Mouse (Mus musculus): Measurements from ENCODE around the gene Dguok. TPM values are rescaled to one million over a fixed set of nuclear protein-coding genes. Genes with fewer than 3 reads are reported as not detected.

The Dguok gene
- polyA plus RNA-seq, 1 experiment from 2014 or later: 48.2 TPM

- H3K4me2 ChIP-seq: peak overlapping the region; percentile 84
- H3K4me1 ChIP-seq (replicated peaks): peaks cover 83% of the 10 kb centered on the region
- H3K27ac ChIP-seq: peak overlapping the region; percentile 87
- ATAC-seq (replicated peaks; ENCODE audit: insufficient number of reproducible peaks, insufficient read depth, low FRiP score, low read depth): no peak
- H3K9ac ChIP-seq: peak overlapping the region; percentile 68; the same call in 1 of the 2 replicates
- no peaks in the 10 kb centered on the region for H3K9me3 ChIP-seq (replicated peaks)
- WGBS: 33% methylated on average over 3 of the region's 3 CpGs
- H3K36me3 ChIP-seq: no peaks in the 10 kb centered on the region
- H3K27me3 ChIP-seq: no peaks in the 10 kb centered on the region
- peak overlapping the region; percentile 73 for H3K4me3 ChIP-seq
These were observed 66.6 kb downstream of the Dguok start for GRCm38 (mm10) chr6:83440197-83440509.

- Histone ChIP-seq H3K36me3 (no peaks in the 10 kb centered on the region), H3K27me3 (no peaks in the 10 kb centered on the region), H3K4me1 (replicated peaks) (peaks cover 83% of the 10 kb centered on the region), H3K4me3 (peak overlapping the region; percentile 73), H3K27ac (peak overlapping the region; percentile 87; the same call in 1 of the 2 replicates), H3K9me3 (replicated peaks) (no peaks in the 10 kb centered on the region), H3K4me2 (peak overlapping the region; percentile 84), H3K9ac (peak overlapping the region; percentile 68; the same call in 1 of the 2 replicates)
- no peak for ATAC-seq (replicated peaks; ENCODE audit: insufficient number of reproducible peaks, insufficient read depth, low FRiP score, low read depth)
- 62% methylated on average over 5 of the region's 5 CpGs for WGBS
These were observed 67.0 kb downstream of the Dguok start for GRCm38 (mm10) chr6:83439781-83440180.

- Histone ChIP-seq H3K4me3 (peak overlapping the region; percentile 73), H3K27ac (no peak overlapping the region), H3K27me3 (no peaks in the 10 kb centered on the region), H3K36me3 (no peaks in the 10 kb centered on the region), H3K4me2 (peak overlapping the region; percentile 84; the same call in 1 of the 2 replicates), H3K4me1 (replicated peaks) (peaks cover 80% of the 10 kb centered on the region), H3K9ac (no peak overlapping the region), H3K9me3 (replicated peaks) (no peaks in the 10 kb centered on the region)
- WGBS: 80% methylated on average over 13 of the region's 13 CpGs
- ATAC-seq (replicated peaks; ENCODE audit: insufficient number of reproducible peaks, insufficient read depth, low FRiP score, low read depth): no peak
These were observed 67.5 kb downstream of the Dguok start for GRCm38 (mm10) chr6:83439119-83439767.

DNA sequence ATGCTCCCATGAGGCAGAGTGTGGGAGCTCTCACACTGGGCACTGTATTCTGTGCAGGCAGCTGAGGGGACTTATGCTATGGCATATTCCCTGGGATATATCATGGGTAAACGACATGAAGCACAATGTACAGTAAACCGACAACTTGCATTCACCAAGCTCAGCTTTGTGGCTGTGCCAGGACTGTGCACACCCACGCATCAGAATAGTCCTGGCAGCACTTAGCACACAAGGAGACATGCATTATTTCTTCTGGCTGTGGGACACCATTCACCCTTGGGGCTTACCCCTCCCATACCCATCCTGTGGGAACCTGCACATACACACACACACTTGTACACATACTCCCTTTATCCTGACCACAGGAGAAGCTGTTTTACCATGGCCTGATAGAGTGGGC, 68.2 kb downstream of the Dguok start:
- Histone ChIP-seq H3K36me3 (no peaks in the 10 kb centered on the region), H3K4me1 (replicated peaks) (peaks cover 80% of the 10 kb centered on the region), H3K4me2 (no peak overlapping the region), H3K9me3 (replicated peaks) (no peaks in the 10 kb centered on the region), H3K9ac (no peak overlapping the region), H3K27ac (no peak overlapping the region), H3K27me3 (no peaks in the 10 kb centered on the region), H3K4me3 (no peak overlapping the region)
- 73% methylated on average over 3 of the region's 3 CpGs for WGBS
- ATAC-seq (replicated peaks; ENCODE audit: insufficient number of reproducible peaks, insufficient read depth, low FRiP score, low read depth): no peak

DNA sequence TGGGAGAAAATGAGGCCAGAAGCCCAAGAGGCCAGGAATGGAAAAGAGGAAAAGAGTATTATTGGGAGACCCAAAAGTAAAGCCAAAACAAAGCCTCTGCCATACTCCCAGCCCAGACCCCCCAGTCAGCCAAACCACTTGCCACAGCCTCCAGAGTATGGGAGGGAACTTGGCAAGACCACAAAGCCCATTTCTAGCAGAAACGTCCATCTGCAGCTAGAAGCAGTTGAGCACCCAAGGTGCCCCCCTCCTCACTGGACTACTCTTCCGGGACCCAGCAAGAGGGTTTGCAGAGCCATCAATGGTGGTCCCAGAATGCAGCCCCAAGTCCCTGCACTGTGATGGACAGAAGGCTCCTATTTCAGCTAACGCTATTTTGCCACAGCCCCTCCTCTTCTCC, 69.0 kb downstream of the Dguok start:
- peaks cover 73% of the 10 kb centered on the region for H3K4me1 ChIP-seq (replicated peaks)
- H3K36me3 ChIP-seq: no peaks in the 10 kb centered on the region
- no peak overlapping the region for H3K4me3 ChIP-seq
- no peak for ATAC-seq (replicated peaks; ENCODE audit: insufficient number of reproducible peaks, insufficient read depth, low FRiP score, low read depth)
- no peak overlapping the region for H3K27ac ChIP-seq
- H3K4me2 ChIP-seq: no peak overlapping the region
- no peaks in the 10 kb centered on the region for H3K27me3 ChIP-seq
- H3K9me3 ChIP-seq (replicated peaks): no peaks in the 10 kb centered on the region
- WGBS: 49% methylated on average over 3 of the region's 3 CpGs
- no peak overlapping the region for H3K9ac ChIP-seq

GRCm38 (mm10) chr6:83437225-83437624, 69.5 kb downstream of the Dguok start:
- H3K4me2 ChIP-seq: no peak overlapping the region
- 89% methylated on average over 3 of the region's 3 CpGs for WGBS
- H3K9me3 ChIP-seq (replicated peaks): no peaks in the 10 kb centered on the region
- H3K4me1 ChIP-seq (replicated peaks): peaks cover 69% of the 10 kb centered on the region
- H3K27me3 ChIP-seq: no peaks in the 10 kb centered on the region
- ATAC-seq (replicated peaks; ENCODE audit: insufficient number of reproducible peaks, insufficient read depth, low FRiP score, low read depth): no peak
- no peak overlapping the region for H3K9ac ChIP-seq
- no peaks in the 10 kb centered on the region for H3K36me3 ChIP-seq
- no peak overlapping the region for H3K27ac ChIP-seq
- H3K4me3 ChIP-seq: no peak overlapping the region

- Histone ChIP-seq H3K27ac (no peak overlapping the region), H3K27me3 (no peaks in the 10 kb centered on the region), H3K4me2 (no peak overlapping the region), H3K4me1 (replicated peaks) (peaks cover 64% of the 10 kb centered on the region), H3K4me3 (no peak overlapping the region), H3K9ac (no peak overlapping the region), H3K9me3 (replicated peaks) (no peaks in the 10 kb centered on the region), H3K36me3 (no peaks in the 10 kb centered on the region)
- ATAC-seq (replicated peaks; ENCODE audit: insufficient number of reproducible peaks, insufficient read depth, low FRiP score, low read depth): no peak
- 79% methylated on average over 4 of the region's 4 CpGs for WGBS
These were observed 70.2 kb downstream of the Dguok start for GRCm38 (mm10) chr6:83436547-83436946.

DNA sequence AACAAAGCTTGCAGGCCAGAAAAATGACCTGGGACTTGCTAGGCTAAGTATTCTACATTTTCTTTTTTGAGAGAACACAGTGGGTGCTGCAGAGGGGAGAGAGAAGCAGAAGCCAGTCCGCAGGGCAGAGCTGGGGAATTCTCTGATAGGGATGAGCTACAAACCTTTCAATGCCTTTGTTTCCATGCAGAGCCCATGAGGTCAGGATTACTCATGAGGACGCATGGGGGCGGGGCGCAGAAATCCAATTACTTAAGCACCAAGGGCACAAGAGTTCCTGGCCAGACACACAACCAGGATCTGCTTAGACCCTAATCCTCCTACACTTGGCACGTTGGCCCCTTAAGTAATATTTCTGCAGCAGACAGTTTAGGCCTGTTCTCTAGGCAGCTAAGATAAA, 71.6 kb downstream of the Dguok start:
- H3K36me3 ChIP-seq: no peaks in the 10 kb centered on the region
- no peak overlapping the region for H3K9ac ChIP-seq
- H3K9me3 ChIP-seq (replicated peaks): no peaks in the 10 kb centered on the region
- H3K4me3 ChIP-seq: no peak overlapping the region
- no peak overlapping the region for H3K27ac ChIP-seq
- ATAC-seq (replicated peaks; ENCODE audit: insufficient number of reproducible peaks, insufficient read depth, low FRiP score, low read depth): no peak
- WGBS: 53% methylated on average over 5 of the region's 5 CpGs
- H3K27me3 ChIP-seq: no peaks in the 10 kb centered on the region
- peaks cover 59% of the 10 kb centered on the region for H3K4me1 ChIP-seq (replicated peaks)
- H3K4me2 ChIP-seq: no peak overlapping the region

- H3K9ac ChIP-seq: no peak overlapping the region
- H3K36me3 ChIP-seq: no peaks in the 10 kb centered on the region
- H3K27ac ChIP-seq: no peak overlapping the region
- no peak overlapping the region for H3K4me2 ChIP-seq
- H3K4me3 ChIP-seq: no peak overlapping the region
- H3K4me1 ChIP-seq (replicated peaks): peaks cover 46% of the 10 kb centered on the region
- H3K27me3 ChIP-seq: no peaks in the 10 kb centered on the region
- 74% methylated on average over 4 of the region's 4 CpGs for WGBS
- H3K9me3 ChIP-seq (replicated peaks): no peaks in the 10 kb centered on the region
- no peak for ATAC-seq (replicated peaks; ENCODE audit: insufficient number of reproducible peaks, insufficient read depth, low FRiP score, low read depth)
These were observed 73.2 kb downstream of the Dguok start for GRCm38 (mm10) chr6:83433546-83433945.

- Histone ChIP-seq H3K27ac (no peak overlapping the region), H3K36me3 (no peaks in the 10 kb centered on the region), H3K9ac (no peak overlapping the region), H3K4me2 (no peak overlapping the region), H3K4me3 (no peak overlapping the region), H3K27me3 (no peaks in the 10 kb centered on the region), H3K4me1 (replicated peaks) (peaks cover 46% of the 10 kb centered on the region), H3K9me3 (replicated peaks) (no peaks in the 10 kb centered on the region)
- WGBS: 78% methylated on average over 7 of the region's 7 CpGs
- no peak for ATAC-seq (replicated peaks; ENCODE audit: insufficient number of reproducible peaks, insufficient read depth, low FRiP score, low read depth)
These were observed 73.8 kb downstream of the Dguok start for GRCm38 (mm10) chr6:83432966-83433365.

All from heart, embryonic 15.5 days (tissue).